15 mouse cellular contexts compared by ENCODE assay signal in genomic region chr11:118215928-118216458, GRCm38 (mm10). TPM values are rescaled to one million over a fixed set of nuclear protein-coding genes. Genes with fewer than 3 reads are reported as not detected.
DNase-seq lines count a peak whose midpoint lies in the region; ATAC-seq and TF ChIP-seq lines count a peak whose summit lies in the region.
"Had no signal": no experiment of that assay in that cellular context is flagged by ENCODE, and none has a peak within 500 bp of the region (broad histone marks: within the 10 kb centered on the region; RNA-seq: fewer than 3 reads in every experiment).

No protein-coding gene starts in this region.

- TF ChIP-seq POLR2A in heart, adult 2 months (IDR thresholded peaks at IDR 0.05; ENCODE audit: insufficient read depth, low read depth, low read length): 0 out of 2 replicates have a peak, but pooled peaks have one; percentile 12
- no peak for TF ChIP-seq POLR2A in embryonic fibroblast, embryonic 13.5 days (IDR thresholded peaks at IDR 0.05; ENCODE audit: low read depth, low read length)

- peaks cover 9% of the 10 kb centered on the region; the same call in 1 of the 2 replicates for H3K79me2 ChIP-seq in heart, adult 2 months (replicated peaks; ENCODE audit: control insufficient read depth, insufficient read depth, low read length)

- peak overlapping the region; percentile 13; the same call in 1 of the 2 replicates for H3K9ac ChIP-seq in heart, adult 2 months (ENCODE audit: low read depth, low read length)
- H3K9ac ChIP-seq in liver, postnatal 0 days (replicated peaks): 0 out of 2 replicates have a peak overlapping the region, but pooled peaks have one; percentile 16
- H3K9ac ChIP-seq in liver, embryonic 11.5 days (ENCODE audit: low read depth, low read length): no peak overlapping the region
- peak overlapping the region; percentile 13; the same call in 1 of the 2 replicates for H3K9ac ChIP-seq in stomach, embryonic 16.5 days (ENCODE audit: low read length)

- intact Hi-C loops in heart, adult 2 months (cut with DNase I): loop anchor here (5.0 to 10.0 kb wide), 2 partner anchors 34 to 261 kb away; no protein-coding TSS in a partner anchor
- intact Hi-C loops in heart, postnatal 10 days (cut with DNase I): no loop called here

- H3K27me3 ChIP-seq in heart, adult 2 months (ENCODE audit: control insufficient read depth, insufficient read depth, low read length): no peaks in the 10 kb centered on the region
- no peaks in the 10 kb centered on the region for H3K27me3 ChIP-seq in liver, postnatal 0 days (ENCODE audit: insufficient read depth, low read length)
- H3K27me3 ChIP-seq in liver, embryonic 11.5 days (replicated peaks; ENCODE audit: control insufficient read depth, insufficient read depth, low read length): no peaks in the 10 kb centered on the region
- H3K27me3 ChIP-seq in stomach, embryonic 16.5 days (ENCODE audit: control insufficient read depth, insufficient read depth, low read length): no peaks in the 10 kb centered on the region
- H3K27me3 ChIP-seq: megakaryocyte, embryonic 14.5 days had no signal

- no peak for ATAC-seq in liver, postnatal 0 days
- ATAC-seq in liver, embryonic 11.5 days (replicated peaks; ENCODE audit: low FRiP score): no peak
- ATAC-seq in stomach, embryonic 16.5 days (ENCODE audit: insufficient read depth, low FRiP score): peak; percentile 51; the same call in 1 of the 2 replicates
- ATAC-seq: forebrain, embryonic 14.5 days; hindbrain, postnatal 0 days had no signal

- 23% methylated on average over 5 of the region's 5 CpGs for WGBS in heart, adult 2 months
- 58% methylated on average over 5 of the region's 5 CpGs for WGBS in liver, postnatal 0 days (ENCODE audit: insufficient replicate concordance)
- 70% methylated on average over 5 of the region's 5 CpGs for WGBS in liver, embryonic 11.5 days
- 48% methylated on average over 5 of the region's 5 CpGs for WGBS in stomach, embryonic 16.5 days

- DNase-seq in heart, adult 2 months: no peak
- DNase-seq in heart, postnatal 10 days: no peak
- DNase-seq in liver, postnatal 0 days: no peak
- no peak for DNase-seq in liver, embryonic 11.5 days (ENCODE audit: low spot score)
- DNase-seq in thymus, postnatal 14 days: no peak
- DNase-seq in cerebellum, postnatal 4 days (ENCODE audit: low spot score in 2 of 2): no peak
- DNase-seq: adrenal gland, postnatal 14 days; cerebellum, adult 11-12 months; lung, adult 18-20 months; thymus, postnatal 36 days had no signal

- no peak overlapping the region for H3K4me3 ChIP-seq in heart, adult 2 months
- H3K4me3 ChIP-seq in liver, postnatal 0 days (ENCODE audit: low read depth, low read length): no peak overlapping the region
- H3K4me3 ChIP-seq in liver, embryonic 11.5 days (ENCODE audit: low read depth, low read length): no peak overlapping the region
- H3K4me3 ChIP-seq in embryonic fibroblast, embryonic 13.5 days (ENCODE audit: insufficient read depth, low read length): no peak overlapping the region
- H3K4me3 ChIP-seq in stomach, embryonic 16.5 days (replicated peaks; ENCODE audit: low read length): no peak overlapping the region
- H3K4me3 ChIP-seq: megakaryocyte, embryonic 14.5 days had no signal

- peaks cover 46% of the 10 kb centered on the region for H3K4me1 ChIP-seq in heart, adult 2 months (ENCODE audit: control insufficient read depth, insufficient read depth, low read length)
- peaks cover 31% of the 10 kb centered on the region for H3K4me1 ChIP-seq in liver, postnatal 0 days (ENCODE audit: insufficient read depth)
- peaks cover 11% of the 10 kb centered on the region for H3K4me1 ChIP-seq in liver, embryonic 11.5 days (replicated peaks; ENCODE audit: control insufficient read depth, insufficient read depth, low read length)
- H3K4me1 ChIP-seq in embryonic fibroblast, embryonic 13.5 days (ENCODE audit: control insufficient read depth, insufficient read depth, low read length): peaks cover 23% of the 10 kb centered on the region
- H3K4me1 ChIP-seq in stomach, embryonic 16.5 days (ENCODE audit: control insufficient read depth, insufficient read depth, low read length): peaks cover 30% of the 10 kb centered on the region

- peaks cover 15% of the 10 kb centered on the region for H3K36me3 ChIP-seq in heart, adult 2 months (ENCODE audit: control insufficient read depth, insufficient read depth, low read length)
- no peaks in the 10 kb centered on the region for H3K36me3 ChIP-seq in liver, postnatal 0 days (replicated peaks; ENCODE audit: insufficient read depth, low read length)
- no peaks in the 10 kb centered on the region for H3K36me3 ChIP-seq in liver, embryonic 11.5 days (ENCODE audit: control insufficient read depth, insufficient read depth, low read length)
- no peaks in the 10 kb centered on the region for H3K36me3 ChIP-seq in stomach, embryonic 16.5 days (ENCODE audit: control insufficient read depth, insufficient read depth, low read length)

- TF ChIP-seq EP300 in heart, adult 2 months (IDR thresholded peaks at IDR 0.05; ENCODE audit: insufficient read depth, low read depth, low read length): no peak
- TF ChIP-seq EP300 in liver, postnatal 0 days (IDR thresholded peaks at IDR 0.05; ENCODE audit: low read depth): no peak

- no peaks in the 10 kb centered on the region for H3K9me3 ChIP-seq in liver, postnatal 0 days (ENCODE audit: low read length)
- no peaks in the 10 kb centered on the region for H3K9me3 ChIP-seq in liver, embryonic 11.5 days (ENCODE audit: control insufficient read depth, low read length)
- H3K9me3 ChIP-seq in stomach, embryonic 16.5 days (replicated peaks; ENCODE audit: control insufficient read depth, low read length): no peaks in the 10 kb centered on the region
- H3K9me3 ChIP-seq: megakaryocyte, embryonic 14.5 days had no signal

- H3K27ac ChIP-seq in heart, adult 2 months: peak overlapping the region; percentile 75
- H3K27ac ChIP-seq in liver, postnatal 0 days (ENCODE audit: low read depth): 0 out of 2 replicates have a peak overlapping the region, but pooled peaks have one; percentile 44
- H3K27ac ChIP-seq in liver, embryonic 11.5 days (ENCODE audit: low read depth, low read length): no peak overlapping the region
- peak overlapping the region; percentile 76 for H3K27ac ChIP-seq in embryonic fibroblast, embryonic 13.5 days (ENCODE audit: insufficient read depth, low read length)
- peak overlapping the region; percentile 82 for H3K27ac ChIP-seq in stomach, embryonic 16.5 days (ENCODE audit: low read length)
- H3K27ac ChIP-seq: hindbrain, postnatal 0 days had no signal

- no peak for TF ChIP-seq CTCF in heart, adult 2 months (IDR thresholded peaks at IDR 0.05)
- TF ChIP-seq CTCF in liver, postnatal 0 days (IDR thresholded peaks at IDR 0.05; ENCODE audit: low read depth): no peak
- TF ChIP-seq CTCF in embryonic fibroblast, embryonic 13.5 days (IDR thresholded peaks at IDR 0.05; ENCODE audit: borderline replicate concordance, insufficient read depth, low read length): no peak

- H3K4me2 ChIP-seq in liver, postnatal 0 days (ENCODE audit: low read depth, low read length): no peak overlapping the region
- H3K4me2 ChIP-seq in liver, embryonic 11.5 days: no peak overlapping the region
- H3K4me2 ChIP-seq in stomach, embryonic 16.5 days (ENCODE audit: low read depth, low read length): no peak overlapping the region

RNA-seq across cellular contexts. Expression of gene Cyth1, which starts 32.4 kb away (rescaled TPM):
- total RNA-seq in heart, adult 2 months (2021): 10 to 100 TPM; 54.1 to 56.0 TPM
- polyA plus RNA-seq in heart, adult 2 months (2012; rRNA removed): 30.7 and 39.6 TPM in 2 replicates
- 10 to 100 TPM; 51.2 to 59.7 TPM for total RNA-seq in heart, postnatal 10 days (2021)
- 7.0 and 7.9 TPM in 2 replicates for polyA plus RNA-seq in liver, postnatal 0 days (2015; fragmentation: Nextera tagmentation; extraction: Ambion mirVana)
- polyA plus RNA-seq in liver, embryonic 11.5 days (2014; fragmentation: Nextera tagmentation; extraction: Ambion mirVana): 6.1 and 6.7 TPM in 2 replicates
- polyA plus RNA-seq in embryonic fibroblast, embryonic 13.5 days (2011; ENCODE audit: insufficient read length, low read depth, missing spikeins): 11.8 and 12.6 TPM in 2 replicates
- 10.6 and 12.2 TPM in 2 replicates for polyA plus RNA-seq in stomach, embryonic 16.5 days (2015; fragmentation: Nextera tagmentation; extraction: Ambion mirVana)
